Mouse (Mus musculus): ENCODE data around the gene Gm40193.

GRCm38 (mm10) chr11:70525184-70525678 lies 7.5 kb downstream of the Gm40193 start, which contains the start of gene Psmb6:
- TF ChIP-seq USF1 (IDR thresholded peaks at IDR 0.05; ENCODE audit: low read depth): no peak
- TF ChIP-seq CEBPB (IDR thresholded peaks at IDR 0.05; ENCODE audit: low read depth): no peak
- no peak for TF ChIP-seq MYOD1 (IDR thresholded peaks at IDR 0.05; ENCODE audit: control insufficient read depth, insufficient read length, low read depth)
- no peak for TF ChIP-seq CTCF (IDR thresholded peaks at IDR 0.05; ENCODE audit: control insufficient read depth, insufficient read depth, insufficient read length)
